Mouse (Mus musculus) splenic B cell, adult 2 months (primary cell): ENCODE measurements around the gene Taar8b.
A peak's percentile ranks its signal among the peaks of the same experiment; 100 is the strongest.
"Not testable (repeated sequence)": the region's sequence is repeated elsewhere in the genome, so short reads cannot be mapped to it uniquely, and the experiment has no call there.

Experiments used
- DNase-seq: peaks from one replicate; pipeline ENCODE4 v3.0.0-alpha.2; 2011; ENCODE audit warnings: low read depth, low spot score
- H3K27me3 ChIP-seq: 2 replicates; pipeline ENCODE4 v1.6.1; 2012; ENCODE audit warnings: mild to moderate bottlenecking, low read length, moderate library complexity, mixed read lengths; ENCODE audit not compliant: control insufficient read depth, poor library complexity, insufficient read depth, severe bottlenecking
- H3K36me3 ChIP-seq: 2 replicates; pipeline ENCODE4 v1.6.1; 2012; ENCODE audit warnings: mild to moderate bottlenecking, low read length, moderate library complexity, mixed read lengths; ENCODE audit not compliant: control insufficient read depth, poor library complexity, insufficient read depth, severe bottlenecking

Taar8b gene

GRCm38 (mm10) chr10:24085936-24086335, 6.2 kb downstream of the Taar8b start:
- H3K27me3 ChIP-seq, result no peaks in the 10 kb centered on the region
- DNase-seq, result no peak
- H3K36me3 ChIP-seq, result no peaks in the 10 kb centered on the region

- H3K36me3 ChIP-seq, result no peaks in the 10 kb centered on the region
- peak; percentile 24 for DNase-seq
- H3K27me3 ChIP-seq, result no peaks in the 10 kb centered on the region
Measured at GRCm38 (mm10) chr10:24080166-24080565, 11.9 kb downstream of the Taar8b start.

- not testable (repeated sequence) for H3K27me3 ChIP-seq, H3K36me3 ChIP-seq, DNase-seq
Measured at GRCm38 (mm10) chr10:24076200-24076599, 15.9 kb downstream of the Taar8b start, which contains the start of gene Taar8a. Taar8a (plus strand) TSS chr10:24076500.

GRCm38 (mm10) chr10:24074751-24075150, 17.3 kb downstream of the Taar8b start:
- not testable (repeated sequence) for H3K36me3 ChIP-seq, H3K27me3 ChIP-seq

GRCm38 (mm10) chr10:24058986-24059385, 33.1 kb downstream of the Taar8b start:
- no peaks in the 10 kb centered on the region for H3K36me3 ChIP-seq
- peak; percentile 6 for DNase-seq
- no peaks in the 10 kb centered on the region for H3K27me3 ChIP-seq

More at GRCm38 (mm10) chr10:24074751-24075150, 17.3 kb downstream of the Taar8b start:
- not testable (repeated sequence) for DNase-seq

- no peaks in the 10 kb centered on the region for H3K36me3 ChIP-seq
- DNase-seq, result no peak
- no peaks in the 10 kb centered on the region for H3K27me3 ChIP-seq
Measured at GRCm38 (mm10) chr10:24052039-24052438, 40.1 kb downstream of the Taar8b start.

GRCm38 (mm10) chr10:24049210-24049609, 42.9 kb downstream of the Taar8b start, which contains the start of gene Taar7f:
Taar7f (plus strand) TSS chr10:24049510.
- no peaks in the 10 kb centered on the region for H3K36me3 ChIP-seq
- no peak for DNase-seq
- H3K27me3 ChIP-seq, result no peaks in the 10 kb centered on the region
